Mouse (Mus musculus): ENCODE results near the gene Anxa6.
"Not testable (repeated sequence)": the region's sequence is repeated elsewhere in the genome, so short reads cannot be mapped to it uniquely, and the experiment has no call there.

The Anxa6 gene

DNA sequence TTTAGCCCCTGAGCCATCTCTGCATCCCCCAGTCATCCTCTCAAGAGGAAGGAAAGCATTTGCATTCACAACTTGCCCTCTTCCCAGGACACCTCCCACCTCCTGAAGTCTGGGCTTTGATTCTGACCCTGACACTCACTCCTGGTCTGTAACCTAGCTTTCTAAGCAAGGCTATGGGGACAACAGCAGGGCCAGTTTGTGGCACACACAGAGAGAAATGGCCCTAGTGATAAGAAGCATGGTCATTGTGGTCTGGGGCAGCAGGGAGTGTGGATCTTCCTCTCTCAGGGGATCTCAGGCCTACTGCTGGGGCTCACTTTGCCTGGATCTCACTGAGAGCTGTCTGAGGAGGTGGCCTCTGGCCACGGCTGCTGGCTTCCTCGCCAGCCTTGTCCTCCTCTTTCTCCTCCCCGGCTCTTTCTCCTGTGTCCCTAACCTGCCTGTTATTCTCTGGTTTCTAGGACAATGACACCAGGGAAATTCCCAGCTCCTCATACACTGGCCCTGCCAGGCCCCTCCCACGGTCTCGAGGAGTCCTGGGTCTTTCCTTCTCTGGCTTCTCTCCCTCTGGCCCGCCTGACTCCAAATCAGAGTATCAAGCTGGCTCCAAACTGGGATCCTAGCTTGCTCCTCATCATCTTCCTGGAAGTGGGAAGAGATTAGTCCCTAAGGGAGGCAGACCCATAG is 71.9 kb downstream of the Anxa6 start:
- no peak for DNase-seq (ENCODE audit: low read depth, low spot score)

DNA sequence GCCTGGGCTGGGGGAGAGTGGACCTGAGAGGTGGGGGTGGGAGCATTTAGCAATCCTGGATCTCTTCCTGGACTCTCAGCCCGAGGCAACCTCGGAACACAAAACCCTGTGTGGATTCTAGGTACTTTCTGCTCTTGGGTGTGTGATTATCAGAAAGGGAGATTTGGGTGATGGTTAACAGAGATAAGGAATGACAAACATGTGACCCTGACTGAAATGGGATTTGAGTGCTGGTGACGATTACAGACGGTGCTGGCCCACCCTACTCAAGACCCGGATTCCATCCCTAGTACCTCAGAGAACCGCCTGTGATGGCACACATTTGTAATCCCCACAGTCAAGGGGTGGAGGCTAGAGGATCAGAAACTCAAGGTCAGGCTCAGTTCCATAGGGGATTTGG is 73.0 kb downstream of the Anxa6 start:
- no peak for DNase-seq (ENCODE audit: low read depth, low spot score)

DNA sequence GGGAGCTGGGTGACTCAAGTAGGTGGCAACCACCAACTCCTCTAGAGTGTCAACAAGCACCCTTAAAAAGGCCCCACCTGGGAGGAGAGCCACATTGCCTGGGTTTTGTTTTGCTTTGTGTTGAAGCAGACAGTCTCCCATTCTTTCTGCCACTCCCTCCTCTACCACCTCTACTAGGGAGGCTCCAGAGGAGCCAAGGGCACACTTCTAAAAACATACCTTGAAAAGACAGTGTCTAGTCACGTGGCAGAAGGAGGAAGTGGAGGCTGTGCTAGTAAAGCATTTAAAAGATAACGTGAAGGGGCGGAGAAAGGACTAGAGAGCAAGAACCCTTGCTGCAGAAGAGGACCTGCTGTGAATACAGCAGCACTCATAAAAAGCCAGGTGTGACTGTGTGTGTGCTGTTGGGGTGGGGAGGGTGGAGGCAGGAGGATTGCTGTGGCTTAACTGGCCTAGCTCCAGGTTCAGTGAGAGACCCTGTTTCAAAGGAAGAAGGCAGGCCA is 74.6 kb downstream of the Anxa6 start:
- no peak for DNase-seq (ENCODE audit: low read depth, low spot score)

DNA sequence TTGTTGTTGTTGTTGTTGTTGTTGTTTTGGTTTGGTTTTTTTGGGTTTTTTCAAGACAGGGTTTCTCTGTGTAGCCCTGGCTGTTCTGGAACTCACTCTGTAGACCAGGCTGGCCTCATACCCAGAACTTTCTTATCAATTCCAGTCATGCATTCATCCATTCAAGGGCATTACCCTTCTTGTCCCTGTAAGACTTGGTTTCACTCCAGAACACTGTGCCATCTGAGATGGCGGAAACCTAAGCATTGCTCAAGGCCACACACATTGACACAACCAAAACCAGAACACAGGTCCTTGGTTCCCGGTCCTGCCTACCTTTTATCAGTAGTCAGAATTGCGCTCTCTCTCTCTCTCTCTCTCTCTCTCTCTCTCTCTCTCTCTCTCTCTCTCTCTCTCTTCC is 75.5 kb downstream of the Anxa6 start:
- not testable (repeated sequence) for DNase-seq (ENCODE audit: low read depth, low spot score)

DNA sequence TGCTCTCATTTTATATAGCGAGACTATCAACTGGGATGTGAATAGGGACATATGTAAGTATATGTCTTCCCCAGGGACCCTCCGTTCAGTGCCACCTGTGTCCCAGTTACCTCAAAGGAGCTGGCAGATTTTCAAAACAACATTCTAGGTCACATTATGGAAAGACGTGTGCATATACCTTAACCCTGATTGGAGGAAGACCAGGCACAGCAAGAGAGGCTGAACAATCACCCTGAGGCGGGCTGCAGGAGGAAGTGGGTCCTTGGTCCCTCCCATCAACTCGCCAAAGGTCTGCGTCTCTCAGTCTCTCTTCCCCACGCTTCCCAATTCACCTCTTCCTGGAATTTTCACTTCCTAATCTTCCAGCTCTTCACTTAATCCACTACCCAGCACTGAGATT is 76.3 kb downstream of the Anxa6 start:
- DNase-seq (ENCODE audit: low read depth, low spot score), result no peak

DNA sequence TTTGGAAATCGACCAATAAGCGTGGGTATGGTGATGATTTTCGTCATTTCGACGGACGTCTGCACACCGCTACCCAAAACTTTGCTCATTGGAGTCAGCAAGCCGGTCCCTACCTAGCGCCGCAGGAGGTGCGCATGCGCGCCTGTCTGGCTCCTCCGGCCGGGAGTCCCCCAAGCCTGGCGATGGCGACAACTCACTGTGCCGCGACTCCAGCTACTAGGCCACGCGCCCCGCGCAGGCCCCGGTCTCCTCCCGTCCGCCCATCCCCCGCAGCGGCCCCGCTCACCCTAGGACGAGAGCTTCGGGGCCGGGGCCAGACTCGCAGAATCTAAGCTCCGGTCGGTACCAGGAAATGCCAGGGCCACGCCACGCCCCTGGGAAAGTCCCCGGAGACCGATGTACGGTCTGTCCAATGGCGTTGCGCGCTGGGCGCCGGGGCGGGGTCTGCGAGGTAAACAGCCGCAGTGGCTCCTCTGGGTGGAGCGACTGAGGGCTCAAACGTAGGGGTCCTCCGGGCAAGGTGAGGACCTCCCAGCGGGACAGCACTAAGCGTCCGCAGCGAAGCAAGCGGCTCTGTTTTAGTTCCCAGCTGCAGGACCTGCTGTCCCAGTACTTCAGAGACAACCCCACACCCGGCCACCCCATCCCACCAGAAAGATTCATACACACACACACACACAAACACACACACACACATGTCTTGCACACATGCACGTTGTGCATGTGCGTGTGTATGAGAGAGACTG is 77.3 kb downstream of the Anxa6 start:
- DNase-seq (ENCODE audit: low read depth, low spot score), result peak; percentile 94

DNA sequence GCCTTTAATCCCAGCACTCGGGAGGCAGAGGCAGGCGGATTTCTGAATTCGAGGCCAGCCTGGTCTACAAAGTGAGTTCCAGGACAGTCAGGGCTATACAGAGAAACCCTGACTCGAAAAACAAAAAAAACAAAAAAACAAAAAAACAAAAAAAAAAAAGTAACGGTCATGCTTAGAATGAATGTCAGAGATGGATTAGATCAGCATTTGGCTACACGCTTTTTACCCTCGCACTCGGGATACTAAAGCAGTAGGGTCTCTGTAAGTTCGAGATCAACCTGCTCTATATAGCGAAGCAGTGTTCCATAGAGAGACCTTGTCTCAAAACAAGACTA is 77.9 kb downstream of the Anxa6 start:
- DNase-seq (ENCODE audit: low read depth, low spot score), result not testable (repeated sequence)

DNA sequence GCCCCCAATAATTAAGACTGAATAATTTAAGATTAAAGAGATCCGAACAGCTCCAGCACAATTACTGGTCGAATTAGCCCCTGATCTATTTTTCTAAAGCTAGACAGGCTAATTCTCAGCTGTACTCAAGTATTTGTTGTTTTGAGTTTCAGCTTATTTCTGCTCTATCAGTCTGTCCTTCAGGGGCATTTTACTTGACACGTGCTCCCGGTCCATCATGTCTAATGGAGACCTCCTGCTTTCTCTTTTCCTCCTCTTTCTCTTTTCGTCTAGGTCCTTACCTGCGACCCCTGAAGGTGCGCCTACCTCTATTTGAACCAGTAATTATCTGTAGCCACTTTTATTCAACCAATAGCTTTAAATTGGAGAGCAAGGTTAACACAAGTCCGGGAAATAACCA is 78.5 kb downstream of the Anxa6 start:
- DNase-seq (ENCODE audit: low read depth, low spot score), result no peak

DNA sequence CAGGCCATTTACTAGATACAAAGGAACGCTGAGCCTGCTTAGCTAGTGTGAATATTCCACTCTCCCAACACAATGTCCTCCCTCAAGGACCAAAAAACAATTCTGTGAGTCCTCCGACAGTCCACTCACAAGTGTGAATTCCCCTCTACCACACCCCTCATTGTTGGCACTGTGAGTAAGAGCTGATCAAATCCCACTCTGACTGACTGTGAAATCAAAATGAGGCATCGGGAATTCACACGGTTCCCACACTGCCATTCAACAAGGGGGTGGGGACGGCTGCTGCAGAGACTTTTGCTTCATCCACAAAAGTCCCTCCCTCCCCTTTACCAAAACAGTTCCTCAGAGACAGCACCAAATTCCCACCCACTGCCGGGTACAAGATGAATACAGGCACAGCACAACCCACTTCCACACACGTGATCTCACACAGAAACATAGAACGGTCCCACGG is 79.2 kb downstream of the Anxa6 start:
- peak; percentile 39 for DNase-seq (ENCODE audit: low read depth, low spot score)

DNA sequence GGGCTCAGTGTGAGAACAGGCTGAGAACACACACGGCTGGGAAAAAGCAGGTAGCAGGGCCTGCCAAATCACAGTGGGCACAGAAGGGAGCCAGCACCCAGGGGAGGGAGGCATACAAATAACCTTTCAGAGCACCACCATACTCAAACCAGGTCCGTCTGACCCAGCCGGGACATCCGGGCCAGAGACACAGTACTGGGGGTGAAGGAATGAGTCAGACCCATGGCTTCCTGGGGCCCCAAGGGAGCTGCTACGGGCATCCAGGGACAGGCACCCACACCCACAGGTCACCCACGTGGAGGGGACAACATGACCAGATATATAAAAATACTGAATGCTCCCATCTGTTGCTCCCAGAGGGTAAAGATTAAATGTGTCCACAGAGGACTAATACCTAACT is 80.6 kb downstream of the Anxa6 start:
- DNase-seq (ENCODE audit: low read depth, low spot score), result no peak

DNA sequence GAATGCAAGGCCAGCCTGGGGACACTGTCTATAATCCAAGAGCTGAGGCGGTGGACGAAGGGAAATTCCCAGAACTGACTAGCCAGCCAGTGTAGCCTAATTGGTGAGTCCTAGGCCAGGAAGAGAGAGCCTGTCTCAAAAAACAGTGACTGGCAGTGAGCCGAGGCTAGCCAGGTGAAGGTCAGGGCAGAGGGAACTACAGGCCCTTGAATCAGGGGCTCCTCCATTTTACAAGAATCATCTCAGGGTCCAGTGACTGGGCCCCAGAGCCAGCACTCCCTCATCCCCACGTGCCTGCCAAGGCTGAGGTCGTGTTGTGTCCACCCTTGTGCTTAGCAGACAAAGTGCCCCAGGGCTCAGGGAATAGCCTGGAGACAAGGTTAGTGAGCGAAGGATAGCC is 82.6 kb downstream of the Anxa6 start:
- DNase-seq (ENCODE audit: low read depth, low spot score), result no peak

DNA sequence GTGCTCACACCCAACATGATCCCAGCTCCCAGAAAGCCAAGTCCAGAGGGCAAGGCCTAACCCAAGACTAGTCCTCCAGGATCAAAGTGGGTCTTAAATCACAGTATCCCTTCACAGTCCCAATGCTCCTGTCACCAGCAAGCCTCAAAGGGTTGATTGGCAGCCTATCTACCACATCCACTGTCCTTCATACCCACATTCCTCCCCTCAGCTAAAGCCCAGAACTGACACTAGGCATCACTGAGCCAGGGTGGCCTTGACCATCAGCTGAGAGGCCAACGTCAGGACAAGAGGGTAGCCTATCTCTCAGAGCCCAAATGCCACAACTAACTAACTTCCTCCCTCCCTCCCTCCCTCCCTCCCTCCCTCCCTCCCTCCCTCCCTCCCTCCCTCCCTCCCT is 83.5 kb downstream of the Anxa6 start:
- DNase-seq (ENCODE audit: low read depth, low spot score), result no peak

DNA sequence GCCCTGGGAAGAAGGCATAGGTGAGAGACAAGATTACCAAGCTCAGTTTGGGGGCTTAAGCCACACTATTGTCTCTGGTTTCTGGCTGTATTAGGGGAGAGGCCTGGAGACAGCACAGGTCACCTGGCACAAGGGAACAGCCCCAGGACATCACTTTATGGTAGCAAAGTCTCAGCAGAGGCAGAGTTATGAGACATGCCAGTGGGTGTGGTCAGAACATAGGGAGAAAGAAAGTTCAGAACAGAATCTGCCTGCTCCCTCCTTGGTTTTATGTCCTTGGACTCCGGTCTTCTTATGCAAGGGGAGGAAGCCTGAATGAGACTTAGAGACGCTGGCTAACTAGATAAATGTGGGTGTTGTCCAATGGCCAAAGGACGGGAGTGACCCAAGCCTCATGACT is 88.5 kb downstream of the Anxa6 start:
- no peak for DNase-seq (ENCODE audit: low read depth, low spot score)

DNA sequence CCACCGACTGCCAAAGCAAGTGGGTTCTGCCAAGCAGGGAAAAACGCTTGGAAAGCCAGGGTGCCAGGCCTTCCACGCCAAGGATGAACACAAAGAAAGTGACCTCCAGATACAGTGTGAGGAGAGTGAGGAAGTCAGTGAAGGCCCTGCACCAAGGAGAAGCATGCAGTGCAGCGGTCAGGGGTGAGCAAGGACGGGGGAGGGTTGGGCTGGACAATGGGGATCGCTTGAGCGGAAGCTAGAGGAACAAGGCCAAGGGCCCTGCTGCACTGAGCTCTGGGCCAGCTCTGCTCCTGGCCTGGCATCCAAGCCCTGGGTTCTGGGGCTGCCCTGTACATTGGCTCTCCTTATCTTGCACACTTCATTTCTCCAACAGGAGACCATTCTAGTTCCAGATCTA is 93.2 kb downstream of the Anxa6 start:
- no peak for DNase-seq (ENCODE audit: low read depth, low spot score)

DNA sequence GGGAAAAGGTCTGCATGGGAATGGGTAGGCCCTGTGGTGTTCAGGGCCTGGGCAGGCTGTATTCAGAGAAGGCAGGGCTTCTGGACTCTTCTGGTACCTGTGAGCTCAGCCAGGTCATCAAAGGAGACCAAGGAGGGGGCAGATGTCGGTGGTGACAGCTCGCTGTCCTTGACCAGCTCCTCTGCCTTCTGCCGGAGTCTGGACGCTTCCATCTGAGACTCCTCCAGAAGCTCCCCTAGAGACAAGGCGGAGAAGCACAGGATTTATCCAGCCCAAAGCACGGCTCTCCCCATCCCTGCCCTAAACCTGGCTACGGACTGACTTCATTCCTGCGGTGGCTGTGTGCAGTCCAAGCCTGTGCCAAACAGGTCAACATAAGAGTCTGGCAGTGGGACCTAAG is 93.7 kb downstream of the Anxa6 start:
- no peak for DNase-seq (ENCODE audit: low read depth, low spot score)

DNA sequence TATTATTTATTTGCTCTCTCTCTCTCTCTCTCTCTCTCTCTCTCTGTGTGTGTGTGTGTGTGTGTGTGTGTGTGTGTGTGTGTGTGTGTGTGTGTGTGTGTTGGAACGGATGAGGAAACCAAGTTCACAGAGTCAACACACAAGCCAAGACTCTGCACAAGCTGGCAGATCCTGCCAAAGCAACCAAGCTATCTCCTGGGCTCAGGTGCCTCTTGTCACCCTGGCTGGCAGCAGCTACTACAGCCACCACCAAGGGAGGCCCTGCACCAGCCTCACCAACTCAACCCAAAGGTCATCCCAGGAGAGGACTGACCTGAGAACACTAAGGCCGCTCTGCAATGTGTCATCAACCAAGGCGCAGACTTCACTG is 96.5 kb downstream of the Anxa6 start:
- DNase-seq (ENCODE audit: low read depth, low spot score), result no peak

DNA sequence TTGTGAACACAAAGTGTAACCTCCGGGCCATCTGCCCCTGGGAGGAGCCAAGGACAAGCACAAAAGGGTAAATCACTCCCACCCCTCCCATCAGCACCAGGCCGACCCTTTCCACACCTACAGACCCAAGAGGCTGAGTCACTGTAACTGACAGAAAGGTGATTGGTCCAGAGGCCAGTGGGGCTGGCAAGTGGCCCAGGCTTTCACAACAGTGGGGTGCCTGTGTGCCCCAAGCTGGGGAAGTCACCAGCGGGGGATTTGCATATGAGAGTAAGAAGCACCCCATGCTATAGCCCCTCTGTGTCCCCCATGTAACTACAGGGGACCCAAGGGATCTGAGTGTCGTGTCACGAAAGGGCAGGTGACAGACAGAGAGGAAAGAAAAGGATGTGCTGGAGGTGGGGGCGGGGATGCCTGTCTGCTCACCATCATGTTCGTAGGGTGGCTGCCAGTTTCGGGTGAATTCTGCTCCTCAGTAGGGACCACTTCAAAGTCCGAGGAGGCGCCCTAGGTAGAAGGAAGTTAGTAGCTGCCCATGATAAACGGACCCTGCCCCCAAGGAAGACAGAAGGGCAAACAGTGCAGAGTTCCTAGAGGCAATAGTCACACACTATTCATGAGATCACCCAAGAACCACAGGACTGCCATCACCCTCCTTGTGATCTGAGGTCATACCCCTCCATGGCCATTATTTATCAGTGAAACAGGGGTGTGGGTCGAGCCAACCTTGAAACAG is 97.0 kb downstream of the Anxa6 start:
- no peak for DNase-seq (ENCODE audit: low read depth, low spot score)

DNA sequence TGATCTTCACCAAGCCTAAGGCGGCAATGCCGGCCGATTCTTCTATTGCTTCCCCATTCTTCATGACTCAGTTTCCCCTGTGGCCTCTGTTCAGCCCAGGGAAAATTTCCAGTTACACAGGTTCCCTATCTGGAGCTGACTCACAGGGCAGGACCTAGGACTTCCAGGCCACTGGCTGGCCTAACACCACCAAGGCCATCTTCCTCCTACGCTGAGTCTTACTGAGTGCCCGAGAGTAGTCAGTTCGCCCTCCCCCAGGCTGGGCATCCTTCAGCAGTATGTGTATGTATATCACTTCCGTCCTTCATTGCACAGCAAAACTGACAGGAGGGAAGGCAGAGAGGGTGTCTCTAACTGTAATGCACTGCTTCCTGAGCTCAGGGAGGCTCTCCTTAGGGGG is 99.0 kb downstream of the Anxa6 start:
- DNase-seq (ENCODE audit: low read depth, low spot score), result no peak

DNA sequence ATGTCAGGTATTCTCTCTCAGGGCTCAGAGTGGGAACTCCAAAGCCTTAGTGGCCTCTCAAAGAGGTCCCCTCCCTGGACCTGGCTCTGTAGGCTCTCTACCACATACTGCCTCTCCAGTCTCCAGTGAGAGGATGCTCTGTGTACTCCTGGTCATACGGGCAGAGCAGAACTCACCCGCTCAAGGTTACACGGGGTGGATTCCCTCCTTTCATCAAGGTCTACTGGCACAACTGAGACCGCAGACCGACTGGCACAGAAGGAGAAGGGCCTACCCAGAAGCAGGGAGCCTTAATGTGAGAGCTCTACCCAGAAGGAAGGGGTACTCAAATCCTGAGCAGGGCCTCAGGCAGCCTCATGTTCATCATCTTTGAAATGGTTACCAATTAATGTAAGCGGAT is 100.7 kb downstream of the Anxa6 start:
- no peak for DNase-seq (ENCODE audit: low read depth, low spot score)

DNA sequence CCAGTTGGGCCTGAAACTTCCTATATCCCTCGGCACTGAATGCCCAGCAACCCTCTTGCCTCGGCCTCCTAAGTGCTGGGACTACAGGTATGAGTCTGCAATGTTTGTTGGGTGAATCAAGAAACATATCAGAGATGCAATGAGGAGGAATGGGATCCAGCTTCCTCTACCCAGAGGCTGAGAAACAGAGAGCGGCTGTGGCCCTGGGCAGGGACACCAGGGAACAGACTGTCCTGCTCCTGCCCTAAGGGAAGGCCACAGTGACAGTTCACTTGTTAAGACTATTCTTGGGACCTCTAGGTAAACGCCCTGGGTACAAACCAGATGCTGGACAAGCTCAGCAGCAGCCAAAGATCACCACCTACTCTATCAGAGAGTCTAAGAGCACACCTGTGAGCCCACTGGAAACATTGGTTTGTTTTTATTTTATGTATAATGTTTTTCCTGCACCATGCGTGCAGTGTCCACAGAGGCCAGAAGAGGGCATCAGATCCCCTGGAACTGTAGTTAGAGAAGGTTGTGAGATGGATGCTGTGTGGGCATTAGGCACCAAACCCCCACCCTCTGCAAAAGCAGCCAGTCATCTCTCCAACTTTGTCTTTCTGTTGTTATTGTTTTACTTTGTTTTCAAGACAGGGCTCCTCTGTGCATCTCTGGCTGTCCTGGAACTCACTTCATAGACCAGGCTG is 101.7 kb downstream of the Anxa6 start:
- no peak for DNase-seq (ENCODE audit: low read depth, low spot score)

DNA sequence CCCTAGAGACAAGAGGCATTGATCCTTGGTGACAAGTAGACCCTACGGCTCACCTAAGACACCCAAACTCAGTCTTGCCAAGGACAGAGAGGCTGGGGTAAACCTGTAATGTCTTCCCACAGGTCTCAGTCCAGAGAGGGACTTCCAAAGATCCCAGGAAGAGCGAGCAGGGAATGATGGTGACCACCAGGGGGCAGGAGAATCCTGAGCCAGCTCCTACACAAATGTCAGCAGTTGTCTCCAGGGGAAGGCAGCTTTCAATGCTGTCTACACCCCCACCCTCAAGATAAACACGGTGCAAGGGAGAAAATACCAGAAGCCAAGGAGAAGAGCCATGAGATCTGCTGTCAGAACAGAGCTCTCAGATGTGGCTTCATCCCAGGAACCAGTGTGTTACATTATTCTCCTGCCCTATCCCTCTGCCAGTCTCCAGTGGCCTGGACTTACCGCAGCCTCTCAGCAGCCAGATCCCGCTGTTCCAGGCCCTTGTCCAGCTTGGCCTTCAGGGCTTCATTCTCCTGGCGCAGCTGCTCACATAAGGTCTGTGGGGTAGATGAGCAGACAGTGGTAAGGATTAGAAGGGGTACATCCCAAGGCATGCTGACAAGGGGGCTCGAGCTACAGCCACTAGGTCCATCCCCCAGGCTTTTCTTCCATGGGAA is 102.8 kb downstream of the Anxa6 start:
- no peak for DNase-seq (ENCODE audit: low read depth, low spot score)

DNA sequence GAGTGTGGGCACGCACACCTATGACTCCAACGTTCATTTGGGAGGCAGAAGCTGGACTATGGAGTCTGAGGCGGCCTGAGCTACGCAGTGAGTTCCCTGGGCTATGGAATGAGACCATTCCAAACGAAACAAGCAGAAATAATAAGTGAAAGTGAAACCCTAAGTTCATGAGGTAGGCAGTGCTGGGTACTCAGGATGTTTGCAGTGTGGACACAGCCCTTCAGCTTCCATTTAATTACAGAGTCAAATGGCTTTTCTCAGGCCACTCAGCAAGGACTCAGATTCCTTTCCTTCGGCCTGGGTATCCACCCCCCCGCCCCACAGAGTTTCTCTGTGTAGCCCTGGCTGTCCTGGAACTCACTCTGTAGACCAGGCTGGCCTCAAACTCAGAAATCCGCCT is 103.5 kb downstream of the Anxa6 start:
- no peak for DNase-seq (ENCODE audit: low read depth, low spot score)

All from telencephalon, adult 2 months (tissue).